Mouse (Mus musculus) heart, embryonic 14.5 days (tissue): ENCODE measurements around the gene Sorcs3. TPM values are rescaled to one million over a fixed set of nuclear protein-coding genes. Genes with fewer than 3 reads are reported as not detected.

Source experiments
- ATAC-seq: fragments of 200-750 bp; cut with Nextera tagmentation; 2 replicates; pipeline ENCODE4 v1.8.0; 2017; ENCODE audit warnings: low read depth, moderate TSS enrichment; ENCODE audit not compliant: insufficient number of reproducible peaks, insufficient read depth, low FRiP score
- H3K27ac ChIP-seq, 2 experiments: fragments of 200-500 bp in 1 of 2; fragments of 300-500 bp in 1 of 2; sonication (generic) in 1 of 2; replicated peaks in 1 of 2; 2 replicates each; pipeline ENCODE4 v1.5.1; 2012 to 2014; ENCODE audit warnings: low read depth in 2 of 2, low read length in 2 of 2, control low read depth in 1 of 2, mild to moderate bottlenecking in 1 of 2, mixed read lengths in 1 of 2; ENCODE audit not compliant: control insufficient read depth in 1 of 2, insufficient read depth in 1 of 2
- H3K27me3 ChIP-seq: fragments of 300-500 bp; sonication (generic); 2 replicates; pipeline ENCODE4 v1.6.1; 2014; ENCODE audit warnings: mild to moderate bottlenecking, low read length, control low read depth; ENCODE audit not compliant: control insufficient read depth, insufficient read depth
- H3K36me3 ChIP-seq: fragments of 300-500 bp; sonication (generic); 2 replicates; pipeline ENCODE4 v1.6.1; 2014; ENCODE audit warnings: mild to moderate bottlenecking, control low read depth, low read length, mixed read lengths; ENCODE audit not compliant: control insufficient read depth, insufficient read depth
- H3K4me1 ChIP-seq, 2 experiments: fragments of 200-500 bp in 1 of 2; fragments of 300-500 bp in 1 of 2; sonication (generic) in 1 of 2; 2 replicates each; pipeline ENCODE4 v1.6.1; 2012 to 2014; ENCODE audit warnings: low read length in 2 of 2, control low read depth in 1 of 2, mixed read lengths in 1 of 2; ENCODE audit not compliant: control insufficient read depth in 2 of 2, insufficient read depth in 2 of 2
- H3K4me2 ChIP-seq: fragments of 300-500 bp; sonication (generic); 2 replicates; pipeline ENCODE4 v1.6.1; 2014; ENCODE audit warnings: mild to moderate bottlenecking, low read length
- H3K4me3 ChIP-seq, 2 experiments: fragments of 200-500 bp in 1 of 2; fragments of 300-500 bp in 1 of 2; sonication (generic) in 1 of 2; 2 replicates each; pipeline ENCODE4 v1.5.1; 2012 to 2014; ENCODE audit warnings: low read length in 2 of 2, mild to moderate bottlenecking in 2 of 2, control low read depth in 1 of 2, low read depth in 1 of 2, moderate library complexity in 1 of 2; ENCODE audit not compliant: control insufficient read depth in 1 of 2, insufficient read depth in 1 of 2
- H3K9ac ChIP-seq: fragments of 300-500 bp; sonication (generic); 2 replicates; pipeline ENCODE4 v1.6.1; 2014; ENCODE audit warnings: mild to moderate bottlenecking, low read length
- H3K9me3 ChIP-seq: fragments of 300-500 bp; sonication (generic); 2 replicates; pipeline ENCODE4 v1.6.1; 2016; ENCODE audit warnings: low read length, control low read depth; ENCODE audit not compliant: control insufficient read depth
- WGBS: fragments of 180-500 bp; shearing (Covaris S2); extraction: QIAGEN DNeasy Blood & Tissue Kit; methylation state at CpG from one replicate; pipeline ENCODE4 v1.1.7; 2014; 5-methylcytosine and 5-hydroxymethylcytosine counted together
- polyA plus RNA-seq: library from polyadenylated mRNA; unstranded; fragments of >200 nt; fragmentation: Nextera tagmentation; extraction: Ambion mirVana; gene quantifications from 2 replicates; pipeline ENCODE4 v1.2.1, GENCODE M21; 2014

The Sorcs3 gene
- polyA plus RNA-seq, 1 experiment from 2014 or later = 0.39 TPM

DNA sequence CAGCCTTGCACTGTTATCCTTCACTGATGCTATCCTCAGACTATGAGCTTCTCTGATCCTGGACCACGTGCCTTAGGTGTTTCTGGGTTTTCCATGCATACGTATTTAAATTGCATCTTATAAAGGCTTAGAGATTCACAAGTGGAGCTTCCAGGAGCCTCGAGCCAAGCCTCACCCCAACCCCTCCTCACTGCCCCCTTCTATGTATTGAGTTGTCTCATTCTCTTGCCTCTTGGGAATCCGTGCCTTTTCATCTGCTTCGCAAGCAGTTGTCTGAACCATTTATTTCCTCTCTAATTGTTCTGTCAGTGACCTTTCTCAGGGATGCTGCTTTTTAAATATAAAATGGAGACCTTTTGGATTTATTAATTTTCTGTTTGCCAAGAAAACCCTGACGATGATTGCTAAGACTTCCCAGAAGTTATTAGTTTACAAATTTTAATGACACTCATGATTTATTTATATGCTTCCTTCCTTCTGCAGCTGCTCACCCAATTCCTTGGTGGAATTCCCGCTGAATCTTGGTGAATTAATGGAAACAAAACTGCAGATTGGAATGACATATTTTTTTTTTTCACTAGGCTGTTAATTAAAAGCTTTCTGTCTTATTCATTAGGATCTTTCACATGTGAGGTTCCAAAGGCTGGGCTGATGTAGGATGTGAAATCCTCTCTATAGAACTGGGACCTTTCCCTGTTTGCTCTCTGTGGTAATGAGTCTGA, 199.1 kb downstream of the Sorcs3 start:
- 68% methylated on average over 7 of the region's 7 CpGs for WGBS
- H3K4me2 ChIP-seq = no peak overlapping the region
- no peak overlapping the region for H3K27ac ChIP-seq
- no peaks in the 10 kb centered on the region for H3K9me3 ChIP-seq
- no peaks in the 10 kb centered on the region for H3K27me3 ChIP-seq
- no peaks in the 10 kb centered on the region for H3K36me3 ChIP-seq
- no peak for ATAC-seq
- no peak overlapping the region for H3K4me3 ChIP-seq
- H3K4me1 ChIP-seq = peaks cover 0 to 5% of the 10 kb centered on the region in 2 experiments; a peak in 1 of 4 replicates
- H3K9ac ChIP-seq = no peak overlapping the region

DNA sequence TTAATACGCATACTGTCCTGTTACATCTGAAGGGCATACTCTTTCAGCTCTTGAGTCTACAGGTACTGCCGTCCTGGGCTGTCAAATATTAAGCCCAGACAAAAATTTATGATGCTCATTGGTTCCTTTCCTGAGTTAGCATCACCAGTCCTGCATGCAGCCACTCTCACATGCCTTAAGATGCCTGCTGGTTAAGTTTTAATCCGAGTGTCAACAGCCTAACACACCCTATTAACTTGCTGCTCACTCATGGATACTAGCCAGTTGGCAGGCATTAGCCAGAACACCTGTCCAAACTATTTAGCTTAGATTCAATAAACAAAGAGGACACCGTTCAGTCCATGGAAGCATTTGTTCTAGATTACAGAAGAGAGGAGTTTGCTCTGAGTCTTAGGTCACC, 202.4 kb downstream of the Sorcs3 start:
- no peaks in the 10 kb centered on the region for H3K4me1 ChIP-seq
- H3K9me3 ChIP-seq = no peaks in the 10 kb centered on the region
- H3K27ac ChIP-seq = no peak overlapping the region
- no peak overlapping the region for H3K4me3 ChIP-seq
- no peak overlapping the region for H3K4me2 ChIP-seq
- no peaks in the 10 kb centered on the region for H3K36me3 ChIP-seq
- no peaks in the 10 kb centered on the region for H3K27me3 ChIP-seq
- no peak overlapping the region for H3K9ac ChIP-seq
- ATAC-seq = no peak
- 71% methylated on average over 4 of the region's 4 CpGs for WGBS

DNA sequence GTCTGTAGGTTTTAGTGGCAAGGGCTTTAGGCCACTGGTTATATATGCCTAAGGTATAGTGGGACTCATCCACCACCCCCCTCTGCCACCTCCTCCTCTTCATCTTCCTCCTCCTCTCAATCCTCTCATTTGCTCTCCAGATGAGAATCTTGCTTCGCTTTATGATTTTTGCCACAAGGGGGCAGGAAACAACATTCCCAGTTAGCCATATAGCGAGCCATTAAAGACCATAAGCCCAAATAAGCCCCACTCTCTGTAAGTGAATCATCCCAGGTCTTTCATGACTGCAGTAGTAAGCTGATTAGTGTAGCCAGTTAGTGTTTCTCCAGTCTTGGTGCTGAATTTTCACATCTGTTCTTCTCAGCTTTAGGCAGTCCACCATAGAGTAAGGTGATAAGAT, 205.5 kb downstream of the Sorcs3 start:
- H3K36me3 ChIP-seq = no peaks in the 10 kb centered on the region
- no peak for ATAC-seq
- no peak overlapping the region for H3K27ac ChIP-seq
- 0 out of 2 replicates have a peak, but pooled peaks cover 5% of the 10 kb centered on the region for H3K27me3 ChIP-seq
- H3K9me3 ChIP-seq = no peaks in the 10 kb centered on the region
- H3K9ac ChIP-seq = no peak overlapping the region
- no peaks in the 10 kb centered on the region for H3K4me1 ChIP-seq
- 55% methylated on average over 2 of the region's 2 CpGs for WGBS
- H3K4me3 ChIP-seq = no peak overlapping the region
- no peak overlapping the region for H3K4me2 ChIP-seq

DNA sequence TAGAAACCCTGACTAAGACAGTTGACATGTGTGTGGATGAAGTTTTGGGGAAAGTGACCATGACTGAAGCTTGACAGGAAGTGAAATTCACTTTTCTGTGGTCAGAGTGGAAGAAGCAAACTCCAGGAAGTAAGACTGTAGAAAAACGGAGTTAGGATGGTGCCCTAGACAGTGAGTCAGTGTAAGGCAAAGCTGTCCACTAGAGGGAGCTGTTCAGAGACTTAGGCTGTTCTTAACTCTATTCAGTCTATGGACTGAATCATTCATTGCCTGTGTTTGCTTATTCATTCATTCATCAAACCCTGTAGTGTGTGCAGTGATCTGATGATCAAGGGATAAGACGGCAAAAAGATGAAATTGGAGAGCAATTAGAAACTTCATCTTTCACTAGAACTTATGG, 208.0 kb downstream of the Sorcs3 start:
- no peaks in the 10 kb centered on the region for H3K36me3 ChIP-seq
- H3K27ac ChIP-seq = no peak overlapping the region
- H3K4me1 ChIP-seq = peaks cover 4% of the 10 kb centered on the region in 2 experiments; a peak in 3 of 4 replicates
- H3K9ac ChIP-seq = no peak overlapping the region
- H3K27me3 ChIP-seq = 0 out of 2 replicates have a peak, but pooled peaks cover 5% of the 10 kb centered on the region
- H3K9me3 ChIP-seq = no peaks in the 10 kb centered on the region
- H3K4me2 ChIP-seq = no peak overlapping the region
- no peak overlapping the region for H3K4me3 ChIP-seq
- ATAC-seq = no peak
- WGBS = 52% methylated on average over 2 of the region's 2 CpGs

DNA sequence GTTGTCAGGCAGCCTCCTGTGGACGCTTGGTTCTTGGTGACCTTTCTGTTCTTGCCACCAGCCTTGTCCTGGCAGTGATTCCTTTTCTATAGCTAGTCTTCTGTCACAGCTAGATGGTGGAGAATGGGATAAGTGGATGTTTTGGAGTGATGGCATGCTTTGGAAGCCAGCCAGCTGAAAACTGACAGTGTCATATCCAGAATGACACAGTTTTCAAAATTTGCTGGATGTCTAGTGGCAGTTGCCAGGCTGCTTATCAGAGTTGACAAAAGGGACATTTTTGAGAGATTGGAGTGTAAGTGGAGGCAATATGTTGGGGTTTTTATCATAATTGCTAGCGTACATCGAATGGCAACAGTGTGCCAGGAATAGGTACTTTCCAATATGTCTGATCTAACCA, 212.5 kb downstream of the Sorcs3 start:
- H3K4me1 ChIP-seq = peaks cover 4% of the 10 kb centered on the region in 2 experiments; a peak in 3 of 4 replicates
- H3K9me3 ChIP-seq = no peaks in the 10 kb centered on the region
- no peak overlapping the region for H3K27ac ChIP-seq
- ATAC-seq = no peak
- H3K4me3 ChIP-seq = no peak overlapping the region
- 0 out of 2 replicates have a peak, but pooled peaks cover 10% of the 10 kb centered on the region for H3K27me3 ChIP-seq
- WGBS = 48% methylated on average over 3 of the region's 3 CpGs
- H3K9ac ChIP-seq = no peak overlapping the region
- H3K4me2 ChIP-seq = no peak overlapping the region
- no peaks in the 10 kb centered on the region for H3K36me3 ChIP-seq

GRCm38 (mm10) chr19:48429263-48429662, 223.4 kb downstream of the Sorcs3 start:
- no peak overlapping the region for H3K27ac ChIP-seq
- no peaks in the 10 kb centered on the region for H3K4me1 ChIP-seq
- H3K9ac ChIP-seq = no peak overlapping the region
- H3K4me3 ChIP-seq = no peak overlapping the region
- WGBS = 85% methylated on average over 4 of the region's 4 CpGs
- no peaks in the 10 kb centered on the region for H3K27me3 ChIP-seq
- H3K9me3 ChIP-seq = no peaks in the 10 kb centered on the region
- no peak overlapping the region for H3K4me2 ChIP-seq
- H3K36me3 ChIP-seq = no peaks in the 10 kb centered on the region
- ATAC-seq = no peak

GRCm38 (mm10) chr19:48429755-48430154, 223.9 kb downstream of the Sorcs3 start:
- Histone ChIP-seq H3K4me3 (no peak overlapping the region), H3K9ac (no peak overlapping the region), H3K4me1 (no peaks in the 10 kb centered on the region), H3K27ac (no peak overlapping the region), H3K4me2 (no peak overlapping the region), H3K9me3 (no peaks in the 10 kb centered on the region), H3K36me3 (no peaks in the 10 kb centered on the region), H3K27me3 (no peaks in the 10 kb centered on the region)
- WGBS = 48% methylated on average over 2 of the region's 2 CpGs
- ATAC-seq = no peak

DNA sequence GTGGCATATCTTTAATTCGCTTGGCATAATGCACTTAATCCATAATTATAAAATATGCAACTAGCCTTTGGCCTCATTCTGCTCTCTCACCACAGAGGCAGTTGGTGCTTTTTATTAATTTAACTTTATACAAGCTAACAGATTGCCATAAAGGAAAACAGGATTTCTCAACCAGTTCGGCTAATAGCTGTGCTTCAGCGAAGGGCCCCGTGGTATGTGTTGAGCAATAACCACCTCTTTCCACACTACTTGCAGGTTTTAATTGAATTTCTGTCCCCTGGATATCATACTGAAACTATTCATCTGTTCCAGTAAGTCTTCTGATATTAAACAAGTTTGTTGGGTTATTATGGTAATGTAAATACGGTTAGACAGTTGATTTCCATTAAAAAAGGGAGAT, 224.5 kb downstream of the Sorcs3 start:
- Histone ChIP-seq H3K4me3 (no peak overlapping the region), H3K9me3 (no peaks in the 10 kb centered on the region), H3K4me2 (no peak overlapping the region), H3K36me3 (no peaks in the 10 kb centered on the region), H3K27ac (no peak overlapping the region), H3K9ac (no peak overlapping the region), H3K4me1 (no peaks in the 10 kb centered on the region), H3K27me3 (no peaks in the 10 kb centered on the region)
- 86% methylated on average over 5 of the region's 5 CpGs for WGBS
- ATAC-seq = no peak
